Mouse (Mus musculus): Measurements from ENCODE around the gene Olfr393. TPM values are rescaled to one million over a fixed set of nuclear protein-coding genes. Genes with fewer than 3 reads are reported as not detected.

Gene Olfr393
- total RNA-seq (2014; rRNA removed) (not detected in 2 replicates), polyA plus RNA-seq (2015; fragmentation: Nextera tagmentation; extraction: Ambion mirVana) (not detected in 2 replicates)

GRCm38 (mm10) chr11:73851354-73851753 lies at the start of gene Olfr393:
Gene Olfr393, minus strand, starts transcription at chr11:73851454.
- Histone ChIP-seq H3K36me3 (ENCODE audit: insufficient read depth) (no peaks in the 10 kb centered on the region), H3K9me3 (ENCODE audit: low read length) (peaks cover 3% of the 10 kb centered on the region; the same call in 1 of the 2 replicates), H3K27ac (ENCODE audit: low read depth, low read length) (no peak within 1 kb of the TSS), H3K4me2 (ENCODE audit: low read depth) (no peak within 1 kb of the TSS), H3K27me3 (ENCODE audit: insufficient read depth, low read length) (no peaks in the 10 kb centered on the region), H3K4me1 (ENCODE audit: insufficient read depth) (no peaks in the 10 kb centered on the region), H3K4me3 (ENCODE audit: low read depth, low read length) (no peak within 1 kb of the TSS), H3K9ac (no peak within 1 kb of the TSS)
- DNase-seq (no peak), ATAC-seq (no peak)
- TF ChIP-seq CTCF (IDR thresholded peaks at IDR 0.05; ENCODE audit: low read depth): no peak

GRCm38 (mm10) chr11:73890671-73891070 lies 39.4 kb upstream of the Olfr393 start, which contains the start of gene Olfr394:
Gene Olfr394, minus strand, starts transcription at chr11:73890771.
- DNase-seq (no peak), ATAC-seq (no peak)
- no peaks in the 10 kb centered on the region for H3K36me3 ChIP-seq (ENCODE audit: insufficient read depth)
- H3K4me3 ChIP-seq (ENCODE audit: low read depth, low read length): no peak within 1 kb of the TSS
- H3K4me1 ChIP-seq (ENCODE audit: insufficient read depth): no peaks in the 10 kb centered on the region
- no peak for TF ChIP-seq CTCF (IDR thresholded peaks at IDR 0.05; ENCODE audit: low read depth)
- WGBS: 90% methylated on average over 1 of the region's 1 CpGs
- H3K9me3 ChIP-seq (ENCODE audit: low read length): 0 out of 2 replicates have a peak, but pooled peaks cover 11% of the 10 kb centered on the region
- H3K27me3 ChIP-seq (ENCODE audit: insufficient read depth, low read length): no peaks in the 10 kb centered on the region
- H3K9ac ChIP-seq: no peak within 1 kb of the TSS
- H3K4me2 ChIP-seq (ENCODE audit: low read depth): no peak within 1 kb of the TSS
- no peak within 1 kb of the TSS for H3K27ac ChIP-seq (ENCODE audit: low read depth, low read length)

- H3K36me3 ChIP-seq (ENCODE audit: insufficient read depth): no peaks in the 10 kb centered on the region
- no peaks in the 10 kb centered on the region for H3K27me3 ChIP-seq (ENCODE audit: insufficient read depth, low read length)
- H3K4me1 ChIP-seq (ENCODE audit: insufficient read depth): no peaks in the 10 kb centered on the region
- no peak within 1 kb of the TSS for H3K4me2 ChIP-seq (ENCODE audit: low read depth)
- no peaks in the 10 kb centered on the region for H3K9me3 ChIP-seq (ENCODE audit: low read length)
- 93% methylated on average over 1 of the region's 1 CpGs for WGBS
- DNase-seq: no peak
- no peak within 1 kb of the TSS for H3K9ac ChIP-seq
- H3K4me3 ChIP-seq (ENCODE audit: low read depth, low read length): no peak within 1 kb of the TSS
- no peak for ATAC-seq
- no peak within 1 kb of the TSS for H3K27ac ChIP-seq (ENCODE audit: low read depth, low read length)
- no peak for TF ChIP-seq CTCF (IDR thresholded peaks at IDR 0.05; ENCODE audit: low read depth)
Observed at GRCm38 (mm10) chr11:73816949-73817348, 34.3 kb downstream of the Olfr393 start, which contains the start of gene Olfr392. Gene Olfr392, minus strand, starts transcription at chr11:73817049.

DNA sequence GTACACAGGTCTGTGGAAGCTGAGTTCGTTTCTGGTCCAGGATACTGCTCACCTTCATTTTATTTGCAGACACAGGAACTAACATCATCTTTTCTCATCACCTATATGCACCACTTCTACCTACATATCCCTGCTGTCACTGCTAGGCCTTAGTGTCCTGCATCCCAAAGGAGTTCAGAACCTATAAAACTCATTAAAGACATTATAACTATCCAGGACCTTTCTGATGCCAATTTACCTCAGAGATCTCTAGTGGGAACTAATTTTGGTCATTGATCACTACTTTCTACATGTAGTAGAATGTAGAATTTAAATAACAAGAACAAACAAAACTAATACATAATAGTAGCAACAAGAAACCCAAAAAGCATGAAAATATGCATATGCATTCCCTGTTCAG lies 48.3 kb downstream of the Olfr393 start, which contains the start of gene Olfr391-ps:
Gene Olfr391-ps, minus strand, starts transcription at position 101 of the 400 bp plus-strand sequence.
- H3K9me3 ChIP-seq (ENCODE audit: low read length): peaks cover 5% of the 10 kb centered on the region; the same call in 1 of the 2 replicates
- DNase-seq (no peak), ATAC-seq (no peak)
- H3K4me2 ChIP-seq (ENCODE audit: low read depth): no peak within 1 kb of the TSS
- no peaks in the 10 kb centered on the region for H3K36me3 ChIP-seq (ENCODE audit: insufficient read depth)
- 17% methylated on average over 1 of the region's 1 CpGs for WGBS
- H3K27ac ChIP-seq (ENCODE audit: low read depth, low read length): no peak within 1 kb of the TSS
- no peak within 1 kb of the TSS for H3K9ac ChIP-seq
- H3K27me3 ChIP-seq (ENCODE audit: insufficient read depth, low read length): no peaks in the 10 kb centered on the region
- no peaks in the 10 kb centered on the region for H3K4me1 ChIP-seq (ENCODE audit: insufficient read depth)
- no peak for TF ChIP-seq CTCF (IDR thresholded peaks at IDR 0.05; ENCODE audit: low read depth)
- H3K4me3 ChIP-seq (ENCODE audit: low read depth, low read length): no peak within 1 kb of the TSS

Other genes starting within 250 kb of the Olfr393 start
- gene Zfp735, start 162.7 kb downstream of the Olfr393 start, total RNA-seq (2014; rRNA removed): not detected in 2 replicates
- gene Zfp735, start 162.7 kb downstream of the Olfr393 start, polyA plus RNA-seq (2015; fragmentation: Nextera tagmentation; extraction: Ambion mirVana): not detected in 2 replicates
- gene Olfr389, start 70.7 kb downstream of the Olfr393 start, total RNA-seq (2014; rRNA removed): not detected in 2 replicates
- not detected in 2 replicates for gene Olfr389, start 70.7 kb downstream of the Olfr393 start, polyA plus RNA-seq (2015; fragmentation: Nextera tagmentation; extraction: Ambion mirVana)
- gene Olfr390, start 68.5 kb downstream of the Olfr393 start, total RNA-seq (2014; rRNA removed): not detected in 2 replicates
- gene Olfr390, start 68.5 kb downstream of the Olfr393 start, polyA plus RNA-seq (2015; fragmentation: Nextera tagmentation; extraction: Ambion mirVana): not detected in 2 replicates
- not detected in 2 replicates for gene Olfr391-ps, start 48.4 kb downstream of the Olfr393 start, total RNA-seq (2014; rRNA removed)
- not detected in 2 replicates for gene Olfr391-ps, start 48.4 kb downstream of the Olfr393 start, polyA plus RNA-seq (2015; fragmentation: Nextera tagmentation; extraction: Ambion mirVana)
- gene Olfr392, start 34.4 kb downstream of the Olfr393 start, total RNA-seq (2014; rRNA removed): not detected in 2 replicates
- not detected in 2 replicates for gene Olfr392, start 34.4 kb downstream of the Olfr393 start, polyA plus RNA-seq (2015; fragmentation: Nextera tagmentation; extraction: Ambion mirVana)
- not detected in 2 replicates for gene Olfr394, start 39.3 kb upstream of the Olfr393 start, total RNA-seq (2014; rRNA removed)
- gene Olfr394, start 39.3 kb upstream of the Olfr393 start, polyA plus RNA-seq (2015; fragmentation: Nextera tagmentation; extraction: Ambion mirVana): not detected in 2 replicates
- gene Olfr395, start 57.8 kb upstream of the Olfr393 start, total RNA-seq (2014; rRNA removed): not detected in 2 replicates
- gene Olfr395, start 57.8 kb upstream of the Olfr393 start, polyA plus RNA-seq (2015; fragmentation: Nextera tagmentation; extraction: Ambion mirVana): not detected in 2 replicates
- gene Olfr23, start 85.2 kb upstream of the Olfr393 start, total RNA-seq (2014; rRNA removed): not detected in 2 replicates
- not detected in 2 replicates for gene Olfr23, start 85.2 kb upstream of the Olfr393 start, polyA plus RNA-seq (2015; fragmentation: Nextera tagmentation; extraction: Ambion mirVana)
- gene Olfr397, start 109.4 kb upstream of the Olfr393 start, total RNA-seq (2014; rRNA removed): not detected in 2 replicates
- gene Olfr397, start 109.4 kb upstream of the Olfr393 start, polyA plus RNA-seq (2015; fragmentation: Nextera tagmentation; extraction: Ambion mirVana): not detected in 2 replicates
- not detected in 2 replicates for gene Olfr398, start 139.0 kb upstream of the Olfr393 start, total RNA-seq (2014; rRNA removed)
- gene Olfr398, start 139.0 kb upstream of the Olfr393 start, polyA plus RNA-seq (2015; fragmentation: Nextera tagmentation; extraction: Ambion mirVana): not detected in 2 replicates
- gene Olfr139, start 205.1 kb upstream of the Olfr393 start, total RNA-seq (2014; rRNA removed): not detected in 2 replicates
- gene Olfr139, start 205.1 kb upstream of the Olfr393 start, polyA plus RNA-seq (2015; fragmentation: Nextera tagmentation; extraction: Ambion mirVana): not detected in 2 replicates
- not detected in 2 replicates for gene Olfr399, start 205.2 kb upstream of the Olfr393 start, total RNA-seq (2014; rRNA removed)
- gene Olfr399, start 205.2 kb upstream of the Olfr393 start, polyA plus RNA-seq (2015; fragmentation: Nextera tagmentation; extraction: Ambion mirVana): not detected in 2 replicates
- gene Zfp616, start 218.5 kb upstream of the Olfr393 start, total RNA-seq (2014; rRNA removed): not detected in 2 replicates
- not detected in 2 replicates for gene Zfp616, start 218.5 kb upstream of the Olfr393 start, polyA plus RNA-seq (2015; fragmentation: Nextera tagmentation; extraction: Ambion mirVana)